In the genomic region with DNA sequence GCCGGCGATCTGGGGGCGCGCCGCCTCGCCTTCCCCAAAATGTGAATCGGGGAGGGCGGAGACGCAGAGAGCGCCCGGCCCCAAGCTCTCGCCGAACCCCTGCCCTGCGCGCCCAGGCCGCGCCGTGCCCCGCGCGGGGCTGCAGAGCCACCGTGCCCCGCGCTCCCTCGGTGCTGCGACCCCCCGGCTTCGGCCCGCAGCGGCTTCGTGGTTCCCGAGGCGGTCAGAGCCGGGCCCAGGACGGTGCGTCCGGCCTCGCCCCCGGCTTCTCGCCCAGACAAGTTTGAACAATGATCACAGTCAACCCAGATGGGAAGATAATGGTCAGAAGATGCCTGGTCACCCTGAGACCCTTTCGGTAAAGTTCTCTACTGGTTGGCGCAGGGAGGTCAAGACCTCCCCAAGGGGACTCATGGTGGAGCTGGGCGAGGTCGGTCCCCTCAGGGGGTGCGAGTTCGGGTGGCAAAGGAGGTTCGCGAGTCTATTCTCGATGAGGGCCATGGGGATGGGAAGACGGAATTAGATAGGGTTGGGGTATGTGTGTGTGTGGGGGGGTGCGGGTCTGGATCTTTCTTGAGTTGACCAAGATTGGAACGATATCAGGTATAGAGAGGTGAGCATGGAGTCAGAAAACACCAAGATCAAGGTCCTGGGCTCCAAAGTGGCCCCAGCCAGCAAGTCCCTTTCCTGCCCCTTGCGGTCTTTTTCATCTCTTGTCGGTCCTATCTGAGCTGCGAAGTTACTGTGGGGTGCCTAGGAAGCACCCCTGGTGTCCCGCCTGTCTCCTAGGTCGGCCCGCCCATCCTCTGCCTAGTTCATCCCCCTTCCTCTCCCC, we compare ENCODE assay signal across 7 mouse cellular contexts. TPM values are rescaled to one million over a fixed set of nuclear protein-coding genes. Genes with fewer than 3 reads are reported as not detected.
DNase-seq lines count a peak whose midpoint lies in the region; ATAC-seq and TF ChIP-seq lines count a peak whose summit lies in the region.

No protein-coding gene starts in this region.

- WGBS in lung, embryonic 15.5 days, result 5% methylated on average over 58 of the region's 58 CpGs
- WGBS in forebrain, embryonic 12.5 days, result 2% methylated on average over 47 of the region's 58 CpGs
- WGBS in limb, embryonic 12.5 days, result 3% methylated on average over 36 of the region's 58 CpGs
- 4% methylated on average over 58 of the region's 58 CpGs for WGBS in small intestine, adult 2 months

- H3K4me2 ChIP-seq in lung, embryonic 15.5 days, result peak overlapping the region; percentile 100
- peak overlapping the region; percentile 88 for H3K4me2 ChIP-seq in forebrain, embryonic 12.5 days
- H3K4me2 ChIP-seq in limb, embryonic 12.5 days, result peak overlapping the region; percentile 99

- no peak for TF ChIP-seq POLR2A in small intestine, adult 2 months (IDR thresholded peaks at IDR 0.05; ENCODE audit: low read depth, low read length)

- peak overlapping the region; percentile 52 for H3K9ac ChIP-seq in lung, embryonic 15.5 days
- peak overlapping the region; percentile 97 for H3K9ac ChIP-seq in forebrain, embryonic 12.5 days
- peak overlapping the region; percentile 81 for H3K9ac ChIP-seq in limb, embryonic 12.5 days (replicated peaks)

- H3K27me3 ChIP-seq in lung, embryonic 15.5 days, result peaks cover 62% of the 10 kb centered on the region
- H3K27me3 ChIP-seq in forebrain, embryonic 12.5 days, result peaks cover 55% of the 10 kb centered on the region
- H3K27me3 ChIP-seq in limb, embryonic 12.5 days, result peaks cover 80% of the 10 kb centered on the region
- peaks cover 36% of the 10 kb centered on the region for H3K27me3 ChIP-seq in small intestine, adult 2 months (ENCODE audit: control insufficient read depth, insufficient read depth, low read length)

- no peak for TF ChIP-seq CTCF in small intestine, adult 2 months (IDR thresholded peaks at IDR 0.05; ENCODE audit: extremely low read depth, insufficient read length, insufficient replicate concordance, low read depth, low read length)

- no peaks in the 10 kb centered on the region for H3K9me3 ChIP-seq in lung, embryonic 15.5 days
- H3K9me3 ChIP-seq in forebrain, embryonic 12.5 days, result no peaks in the 10 kb centered on the region
- no peaks in the 10 kb centered on the region for H3K9me3 ChIP-seq in limb, embryonic 12.5 days

- H3K4me3 ChIP-seq in lung, embryonic 15.5 days, result peak overlapping the region; percentile 55
- H3K4me3 ChIP-seq in forebrain, embryonic 12.5 days (replicated peaks), result peak overlapping the region; percentile 73
- H3K4me3 ChIP-seq in limb, embryonic 12.5 days (replicated peaks), result peak overlapping the region; percentile 64
- H3K4me3 ChIP-seq in small intestine, adult 2 months (ENCODE audit: low read depth, low read length), result peak overlapping the region; percentile 57

- H3K36me3 ChIP-seq in lung, embryonic 15.5 days, result no peaks in the 10 kb centered on the region
- peaks cover 15% of the 10 kb centered on the region for H3K36me3 ChIP-seq in forebrain, embryonic 12.5 days (replicated peaks)
- no peaks in the 10 kb centered on the region for H3K36me3 ChIP-seq in limb, embryonic 12.5 days
- no peaks in the 10 kb centered on the region for H3K36me3 ChIP-seq in small intestine, adult 2 months (ENCODE audit: control insufficient read depth, insufficient read depth, low read length)

- DNase-seq in lung, postnatal 14 days, result no peak
- DNase-seq in right cerebral cortex, postnatal 36 days (ENCODE audit: low spot score in 2 of 2), result no peak
- no peak for DNase-seq in kidney, postnatal 25 days

- H3K27ac ChIP-seq in lung, embryonic 15.5 days, result no peak overlapping the region
- H3K27ac ChIP-seq in forebrain, embryonic 12.5 days, result peak overlapping the region; percentile 88
- no peak overlapping the region for H3K27ac ChIP-seq in limb, embryonic 12.5 days
- no peak overlapping the region for H3K27ac ChIP-seq in small intestine, adult 2 months (ENCODE audit: insufficient read depth, low read depth, low read length)

- peak; percentile 14; the same call in 1 of the 2 replicates for ATAC-seq in lung, embryonic 15.5 days (ENCODE audit: borderline replicate concordance, extremely low read depth, low FRiP score, low TSS enrichment)
- ATAC-seq in forebrain, embryonic 12.5 days (ENCODE audit: low FRiP score), result peak; percentile 44
- ATAC-seq in limb, embryonic 12.5 days (ENCODE audit: insufficient number of reproducible peaks, insufficient read depth, low FRiP score, low TSS enrichment, low read depth), result no peak

- H3K4me1 ChIP-seq in lung, embryonic 15.5 days, result peaks cover 15% of the 10 kb centered on the region
- H3K4me1 ChIP-seq in forebrain, embryonic 12.5 days, result peaks cover 49% of the 10 kb centered on the region
- H3K4me1 ChIP-seq in limb, embryonic 12.5 days (replicated peaks), result peaks cover 9% of the 10 kb centered on the region
- H3K4me1 ChIP-seq in small intestine, adult 2 months (ENCODE audit: control insufficient read depth, insufficient read depth, insufficient read length, low read length), result peaks cover 2% of the 10 kb centered on the region; the same call in 1 of the 2 replicates

RNA-seq across cellular contexts. Expression of gene Mgat5b, which starts 0.7 kb away (rescaled TPM):
- polyA plus RNA-seq in lung, embryonic 15.5 days (2015; fragmentation: Nextera tagmentation; extraction: Ambion mirVana), result 0.35 and 0.69 TPM in 2 replicates
- polyA plus RNA-seq in forebrain, embryonic 12.5 days (2016; fragmentation: Nextera tagmentation; extraction: Ambion mirVana), result 17.8 and 19.0 TPM in 2 replicates
- polyA plus RNA-seq in limb, embryonic 12.5 days (2016; fragmentation: Nextera tagmentation; extraction: Ambion mirVana), result 1.8 and 2.0 TPM in 2 replicates
- 0.03 and 0.04 TPM in 2 replicates for polyA plus RNA-seq in small intestine, adult 2 months (2012; rRNA removed)
